Mouse (Mus musculus): ENCODE results near the gene Sirpb1c. TPM values are rescaled to one million over a fixed set of nuclear protein-coding genes. Genes with fewer than 3 reads are reported as not detected.
"Not testable (repeated sequence)": the region's sequence is repeated elsewhere in the genome, so short reads cannot be mapped to it uniquely, and the experiment has no call there.

Sirpb1c gene
- 0.51 and 0.55 TPM in 2 replicates for polyA plus RNA-seq (2015; fragmentation: Nextera tagmentation; extraction: Ambion mirVana)

DNA sequence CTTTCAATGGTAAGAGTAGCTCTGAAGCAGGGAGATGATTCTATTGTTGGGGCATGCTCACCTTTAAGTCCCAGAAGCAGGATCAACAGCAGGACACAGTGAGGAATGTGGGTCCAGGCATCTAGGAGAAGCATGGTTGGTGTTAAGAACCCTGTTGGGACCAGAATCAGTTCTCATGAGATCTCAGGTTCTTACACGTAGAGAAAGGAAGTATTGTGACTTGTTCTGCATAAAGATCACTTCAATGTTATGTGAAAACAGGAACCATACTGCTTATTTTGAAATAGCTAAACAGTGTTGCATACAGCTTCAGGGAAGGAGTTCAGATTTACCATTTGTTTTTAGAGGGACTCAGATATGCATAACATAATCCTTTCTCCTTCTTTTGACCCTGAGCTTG is at the start of gene Sirpb1c:
Gene Sirpb1c, minus strand, starts transcription at position 249 of the 400 bp plus-strand sequence.
- H3K4me1 ChIP-seq (replicated peaks; ENCODE audit: control insufficient read depth, insufficient read depth, low read length); H3K27ac ChIP-seq (ENCODE audit: low read depth, low read length); H3K9ac ChIP-seq (ENCODE audit: low read depth, low read length); H3K9me3 ChIP-seq (ENCODE audit: control insufficient read depth); H3K27me3 ChIP-seq (replicated peaks; ENCODE audit: control insufficient read depth, insufficient read depth, low read length); H3K4me2 ChIP-seq (replicated peaks; ENCODE audit: low read depth); H3K4me3 ChIP-seq (ENCODE audit: low read depth, low read length); H3K36me3 ChIP-seq (ENCODE audit: control insufficient read depth, insufficient read depth); ATAC-seq: not testable (repeated sequence)
- no CpG with 5 or more reads among the region's 1 CpGs for WGBS

DNA sequence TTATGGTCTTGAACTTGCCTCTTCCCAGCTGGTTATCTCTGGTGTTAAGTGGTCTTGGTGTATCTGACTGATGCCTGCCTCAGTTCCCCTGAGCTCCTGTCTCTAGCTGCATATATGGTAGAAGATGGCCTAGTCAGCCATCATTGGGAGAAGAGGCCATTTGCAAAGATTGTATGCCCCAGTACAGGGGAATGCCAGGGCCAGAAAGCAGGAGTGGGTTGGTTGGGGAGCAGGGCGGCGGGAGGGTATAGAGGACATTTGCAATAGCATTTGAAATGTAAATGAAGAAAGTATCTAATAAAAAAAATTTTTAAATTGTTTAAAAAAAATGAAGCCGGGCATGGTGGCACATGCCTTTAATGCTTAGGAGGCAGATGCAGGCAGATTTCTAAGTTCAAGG is 38.1 kb upstream of the Sirpb1c start:
- 85% methylated on average over 3 of the region's 3 CpGs for WGBS

GRCm38 (mm10) chr3:15855773-15856172 is 7.4 kb upstream of the Sirpb1c start:
- H3K4me1 ChIP-seq (replicated peaks; ENCODE audit: control insufficient read depth, insufficient read depth, low read length); ATAC-seq; H3K9me3 ChIP-seq (ENCODE audit: control insufficient read depth); H3K27ac ChIP-seq (ENCODE audit: low read depth, low read length); H3K9ac ChIP-seq (ENCODE audit: low read depth, low read length); H3K36me3 ChIP-seq (ENCODE audit: control insufficient read depth, insufficient read depth); H3K4me3 ChIP-seq (ENCODE audit: low read depth, low read length); H3K4me2 ChIP-seq (replicated peaks; ENCODE audit: low read depth); H3K27me3 ChIP-seq (replicated peaks; ENCODE audit: control insufficient read depth, insufficient read depth, low read length): not testable (repeated sequence)

More for the DNA sequence above, 38.1 kb upstream of the Sirpb1c start:
- H3K27me3 ChIP-seq (replicated peaks; ENCODE audit: control insufficient read depth, insufficient read depth, low read length), result no peaks in the 10 kb centered on the region
- ATAC-seq, result no peak
- no peaks in the 10 kb centered on the region for H3K36me3 ChIP-seq (ENCODE audit: control insufficient read depth, insufficient read depth)
- TF ChIP-seq CTCF (IDR thresholded peaks at IDR 0.05; ENCODE audit: low read depth), result no peak
- no peak overlapping the region for H3K4me3 ChIP-seq (ENCODE audit: low read depth, low read length)
- no peak overlapping the region for H3K27ac ChIP-seq (ENCODE audit: low read depth, low read length)
- H3K4me1 ChIP-seq (replicated peaks; ENCODE audit: control insufficient read depth, insufficient read depth, low read length), result no peaks in the 10 kb centered on the region
- no peak overlapping the region for H3K9ac ChIP-seq (ENCODE audit: low read depth, low read length)
- no peak overlapping the region for H3K4me2 ChIP-seq (replicated peaks; ENCODE audit: low read depth)
- H3K9me3 ChIP-seq (ENCODE audit: control insufficient read depth), result no peaks in the 10 kb centered on the region

- 85% methylated on average over 1 of the region's 1 CpGs for WGBS
- no peak overlapping the region for H3K9ac ChIP-seq (ENCODE audit: low read depth, low read length)
- no peak overlapping the region for H3K27ac ChIP-seq (ENCODE audit: low read depth, low read length)
- H3K27me3 ChIP-seq (replicated peaks; ENCODE audit: control insufficient read depth, insufficient read depth, low read length), result no peaks in the 10 kb centered on the region
- H3K36me3 ChIP-seq (ENCODE audit: control insufficient read depth, insufficient read depth), result no peaks in the 10 kb centered on the region
- H3K4me1 ChIP-seq (replicated peaks; ENCODE audit: control insufficient read depth, insufficient read depth, low read length), result no peaks in the 10 kb centered on the region
- no peak overlapping the region for H3K4me3 ChIP-seq (ENCODE audit: low read depth, low read length)
- no peak for TF ChIP-seq CTCF (IDR thresholded peaks at IDR 0.05; ENCODE audit: low read depth)
- no peak for ATAC-seq
- peaks cover 5% of the 10 kb centered on the region; the same call in 1 of the 2 replicates for H3K9me3 ChIP-seq (ENCODE audit: control insufficient read depth)
- H3K4me2 ChIP-seq (replicated peaks; ENCODE audit: low read depth), result no peak overlapping the region
These were observed 1.6 kb upstream of the Sirpb1c start for GRCm38 (mm10) chr3:15849922-15850321.

DNA sequence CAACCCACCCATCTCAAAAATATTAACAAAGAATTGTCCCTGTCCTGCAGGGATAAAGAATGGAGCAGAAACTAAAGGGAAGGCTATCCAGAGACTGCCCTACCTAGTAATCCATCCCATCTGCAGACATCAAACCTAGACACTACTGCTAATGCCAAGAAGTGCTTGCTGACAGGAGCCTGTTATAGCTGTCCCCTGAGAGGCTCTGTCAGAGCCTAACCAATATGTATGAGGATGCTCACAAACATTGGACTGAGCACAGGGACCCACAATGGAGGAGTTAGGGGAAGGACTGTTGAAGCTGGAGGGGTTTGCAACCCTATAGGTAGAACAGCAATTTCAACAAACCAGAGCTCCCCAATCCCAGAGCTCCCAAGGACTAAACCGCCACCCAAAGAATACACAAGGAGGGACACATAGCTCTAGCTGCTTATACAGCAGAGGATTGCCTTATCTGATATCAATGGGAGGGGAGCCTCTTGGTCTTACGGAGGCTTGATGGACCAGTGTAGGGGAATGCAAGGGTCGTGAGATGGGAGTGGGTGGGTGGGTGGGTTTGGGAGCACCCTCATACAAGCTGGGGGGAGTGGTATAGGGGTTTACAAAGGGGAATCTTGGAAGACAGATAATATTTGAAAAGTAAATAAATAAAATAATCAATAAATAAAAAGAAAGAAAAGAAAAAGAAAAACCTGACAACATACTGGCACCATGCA is 838 bp downstream of the Sirpb1c start:
- no peak for ATAC-seq
- H3K9ac ChIP-seq (ENCODE audit: low read depth, low read length), result no peak overlapping the region
- H3K36me3 ChIP-seq (ENCODE audit: control insufficient read depth, insufficient read depth), result no peaks in the 10 kb centered on the region
- H3K4me2 ChIP-seq (replicated peaks; ENCODE audit: low read depth), result no peak overlapping the region
- no peaks in the 10 kb centered on the region for H3K27me3 ChIP-seq (replicated peaks; ENCODE audit: control insufficient read depth, insufficient read depth, low read length)
- 72% methylated on average over 3 of the region's 3 CpGs for WGBS
- H3K4me1 ChIP-seq (replicated peaks; ENCODE audit: control insufficient read depth, insufficient read depth, low read length), result no peaks in the 10 kb centered on the region
- TF ChIP-seq CTCF (IDR thresholded peaks at IDR 0.05; ENCODE audit: low read depth), result no peak
- no peak overlapping the region for H3K4me3 ChIP-seq (ENCODE audit: low read depth, low read length)
- H3K27ac ChIP-seq (ENCODE audit: low read depth, low read length), result no peak overlapping the region
- H3K9me3 ChIP-seq (ENCODE audit: control insufficient read depth), result peaks cover 5% of the 10 kb centered on the region; the same call in 1 of the 2 replicates

GRCm38 (mm10) chr3:15773642-15774041 is 74.7 kb downstream of the Sirpb1c start:
- not testable (repeated sequence) for H3K9ac ChIP-seq (ENCODE audit: low read depth, low read length); ATAC-seq; H3K4me3 ChIP-seq (ENCODE audit: low read depth, low read length); H3K36me3 ChIP-seq (ENCODE audit: control insufficient read depth, insufficient read depth); H3K9me3 ChIP-seq (ENCODE audit: control insufficient read depth); H3K27me3 ChIP-seq (replicated peaks; ENCODE audit: control insufficient read depth, insufficient read depth, low read length); H3K27ac ChIP-seq (ENCODE audit: low read depth, low read length); H3K4me2 ChIP-seq (replicated peaks; ENCODE audit: low read depth); H3K4me1 ChIP-seq (replicated peaks; ENCODE audit: control insufficient read depth, insufficient read depth, low read length)
- WGBS, result 80% methylated on average over 2 of the region's 2 CpGs

Other genes with a start within 250 kb of the Sirpb1c start
- 0.78 and 0.85 TPM in 2 replicates for gene Gm5150, start 157.9 kb upstream of the Sirpb1c start, polyA plus RNA-seq (2015; fragmentation: Nextera tagmentation; extraction: Ambion mirVana)

Data from intestine, postnatal 0 days (tissue).